ENCODE assay signal across 8 mouse cellular contexts in the genomic region with DNA sequence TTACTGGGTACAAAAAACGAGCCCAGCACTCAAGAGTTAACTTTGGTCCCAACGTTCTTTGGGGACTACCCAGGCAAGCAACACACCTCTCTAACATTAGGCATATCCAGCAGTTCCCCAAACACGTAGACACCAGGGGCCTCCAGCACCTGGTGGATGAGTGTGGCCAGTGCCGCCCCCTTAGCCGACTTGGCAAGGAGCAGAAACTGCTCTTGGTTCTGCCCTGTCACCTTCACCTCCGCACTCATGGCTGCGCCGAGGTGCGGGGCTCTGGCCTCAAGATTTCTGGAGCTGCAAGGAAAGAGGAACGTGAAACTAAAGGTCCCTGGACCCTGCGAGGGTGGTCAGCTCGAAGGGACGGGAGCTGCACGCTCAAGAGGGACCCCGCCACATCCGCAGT. TPM values are rescaled to one million over a fixed set of nuclear protein-coding genes. Genes with fewer than 3 reads are reported as not detected.
A peak's percentile ranks its signal among the peaks of the same experiment; 100 is the strongest.
DNase-seq lines count a peak whose midpoint lies in the region; ATAC-seq and TF ChIP-seq lines count a peak whose summit lies in the region.

No protein-coding gene starts in this region.

- peak overlapping the region; percentile 63 for H3K4me3 ChIP-seq in lung, embryonic 15.5 days
- peak overlapping the region; percentile 81 for H3K4me3 ChIP-seq in cortical plate, adult 2 months (ENCODE audit: insufficient read depth, low read length)
- H3K4me3 ChIP-seq in intestine, embryonic 16.5 days (ENCODE audit: low read length) = peak overlapping the region; percentile 81
- H3K4me3 ChIP-seq in midbrain, embryonic 16.5 days (ENCODE audit: low read depth, low read length) = peak overlapping the region; percentile 70

- no peaks in the 10 kb centered on the region for H3K27me3 ChIP-seq in lung, embryonic 15.5 days
- H3K27me3 ChIP-seq in intestine, embryonic 16.5 days (replicated peaks; ENCODE audit: control insufficient read depth, insufficient read depth, low read length) = no peaks in the 10 kb centered on the region
- H3K27me3 ChIP-seq in midbrain, embryonic 16.5 days (ENCODE audit: control insufficient read depth, insufficient read depth, low read depth, low read length) = no peaks in the 10 kb centered on the region

- peak overlapping the region; percentile 90 for H3K27ac ChIP-seq in lung, embryonic 15.5 days
- H3K27ac ChIP-seq in cortical plate, adult 2 months (ENCODE audit: insufficient read depth, low read length) = no peak overlapping the region
- H3K27ac ChIP-seq in intestine, embryonic 16.5 days (ENCODE audit: low read length) = peak overlapping the region; percentile 88
- peak overlapping the region; percentile 86 for H3K27ac ChIP-seq in midbrain, embryonic 16.5 days (ENCODE audit: low read length)

- H3K9me3 ChIP-seq in lung, embryonic 15.5 days = no peaks in the 10 kb centered on the region
- H3K9me3 ChIP-seq in intestine, embryonic 16.5 days (ENCODE audit: control insufficient read depth, low read length) = no peaks in the 10 kb centered on the region
- H3K9me3 ChIP-seq in midbrain, embryonic 16.5 days (replicated peaks; ENCODE audit: control insufficient read depth, low read length, poor library complexity, severe bottlenecking) = no peaks in the 10 kb centered on the region

- peaks cover 17% of the 10 kb centered on the region for H3K4me1 ChIP-seq in lung, embryonic 15.5 days
- peaks cover 4% of the 10 kb centered on the region for H3K4me1 ChIP-seq in cortical plate, adult 2 months (ENCODE audit: control insufficient read depth, insufficient read depth, low read length)
- H3K4me1 ChIP-seq in intestine, embryonic 16.5 days (ENCODE audit: control insufficient read depth, insufficient read depth, low read length) = peaks cover 16% of the 10 kb centered on the region
- H3K4me1 ChIP-seq in midbrain, embryonic 16.5 days (ENCODE audit: control insufficient read depth, insufficient read depth, low read length) = peaks cover 17% of the 10 kb centered on the region

- peak overlapping the region; percentile 80 for H3K9ac ChIP-seq in lung, embryonic 15.5 days
- H3K9ac ChIP-seq in intestine, embryonic 16.5 days (ENCODE audit: low read depth, low read length) = peak overlapping the region; percentile 90
- peak overlapping the region; percentile 83 for H3K9ac ChIP-seq in midbrain, embryonic 16.5 days (ENCODE audit: low read depth, low read length)

- no peak for DNase-seq in lung, postnatal 14 days
- DNase-seq in right cerebral cortex, postnatal 4 days = no peak
- no peak for DNase-seq in retina, postnatal 1 day
- DNase-seq in layer of hippocampus, adult 8-10 months (ENCODE audit: low spot score in 2 of 2) = no peak

- ATAC-seq in lung, embryonic 15.5 days (ENCODE audit: borderline replicate concordance, extremely low read depth, low FRiP score, low TSS enrichment) = 0 out of 2 replicates have a peak, but pooled peaks have one; percentile 13
- ATAC-seq in intestine, embryonic 16.5 days = peak; percentile 24
- peak; percentile 27 for ATAC-seq in midbrain, embryonic 16.5 days

- TF ChIP-seq CTCF in cortical plate, adult 2 months (IDR thresholded peaks at IDR 0.05; ENCODE audit: extremely low read depth, insufficient read depth, low read length) = no peak

- peaks cover 38% of the 10 kb centered on the region for H3K36me3 ChIP-seq in lung, embryonic 15.5 days
- peaks cover 19% of the 10 kb centered on the region for H3K36me3 ChIP-seq in intestine, embryonic 16.5 days (ENCODE audit: control insufficient read depth, insufficient read depth, low read length)
- H3K36me3 ChIP-seq in midbrain, embryonic 16.5 days (ENCODE audit: control insufficient read depth, insufficient read depth, low read length) = peaks cover 6% of the 10 kb centered on the region

- 20% methylated on average over 15 of the region's 16 CpGs for WGBS in lung, embryonic 15.5 days
- 25% methylated on average over 16 of the region's 16 CpGs for WGBS in intestine, embryonic 16.5 days
- WGBS in midbrain, embryonic 16.5 days = 41% methylated on average over 16 of the region's 16 CpGs

- peak overlapping the region; percentile 96 for H3K4me2 ChIP-seq in lung, embryonic 15.5 days
- peak overlapping the region; percentile 98 for H3K4me2 ChIP-seq in intestine, embryonic 16.5 days (ENCODE audit: low read depth, low read length)
- H3K4me2 ChIP-seq in midbrain, embryonic 16.5 days (ENCODE audit: low read length) = peak overlapping the region; percentile 98

- TF ChIP-seq POLR2A in cortical plate, adult 2 months (IDR thresholded peaks at IDR 0.05; ENCODE audit: extremely low read depth, insufficient read depth, low read length) = no peak

RNA-seq across cellular contexts. Expression of a gene that starts 0.7 kb away (rescaled TPM):
- polyA plus RNA-seq in lung, embryonic 15.5 days (2015; fragmentation: Nextera tagmentation; extraction: Ambion mirVana) = 142 and 151 TPM in 2 replicates
- 279 and 280 TPM in 2 replicates for polyA plus RNA-seq in cortical plate, adult 2 months (2012; rRNA removed)
- 170 and 176 TPM in 2 replicates for polyA plus RNA-seq in intestine, embryonic 16.5 days (2015; fragmentation: Nextera tagmentation; extraction: Ambion mirVana)
- 87.6 and 94.0 TPM in 2 replicates for polyA plus RNA-seq in midbrain, embryonic 16.5 days (2015; fragmentation: Nextera tagmentation; extraction: Ambion mirVana)
- total RNA-seq in layer of hippocampus, adult 8-10 months (2022) = 100 to 1,000 TPM; 129 to 152 (median 145) TPM

RNA-seq across cellular contexts. Expression of a gene that starts 31.9 kb away (rescaled TPM):
- polyA plus RNA-seq in lung, embryonic 15.5 days (2015; fragmentation: Nextera tagmentation; extraction: Ambion mirVana) = 0.74 and 0.96 TPM in 2 replicates
- 157 and 164 TPM in 2 replicates for polyA plus RNA-seq in cortical plate, adult 2 months (2012; rRNA removed)
- 1.9 and 2.0 TPM in 2 replicates for polyA plus RNA-seq in intestine, embryonic 16.5 days (2015; fragmentation: Nextera tagmentation; extraction: Ambion mirVana)
- polyA plus RNA-seq in midbrain, embryonic 16.5 days (2015; fragmentation: Nextera tagmentation; extraction: Ambion mirVana) = 69.1 and 87.1 TPM in 2 replicates
- total RNA-seq in layer of hippocampus, adult 8-10 months (2022) = 100 to 1,000 TPM; 115 to 179 (median 146) TPM

RNA-seq across cellular contexts. Expression of a gene that starts 33.5 kb away (rescaled TPM):
- 378 and 389 TPM in 2 replicates for polyA plus RNA-seq in lung, embryonic 15.5 days (2015; fragmentation: Nextera tagmentation; extraction: Ambion mirVana)
- 732 and 737 TPM in 2 replicates for polyA plus RNA-seq in cortical plate, adult 2 months (2012; rRNA removed)
- polyA plus RNA-seq in intestine, embryonic 16.5 days (2015; fragmentation: Nextera tagmentation; extraction: Ambion mirVana) = 296 and 299 TPM in 2 replicates
- polyA plus RNA-seq in midbrain, embryonic 16.5 days (2015; fragmentation: Nextera tagmentation; extraction: Ambion mirVana) = 543 and 556 TPM in 2 replicates
- 100 to 1,000 TPM; 564 to 596 (median 590) TPM for total RNA-seq in layer of hippocampus, adult 8-10 months (2022)

RNA-seq across cellular contexts. Expression of a gene that starts 44.3 kb away (rescaled TPM):
- polyA plus RNA-seq in lung, embryonic 15.5 days (2015; fragmentation: Nextera tagmentation; extraction: Ambion mirVana) = 21.3 and 24.4 TPM in 2 replicates
- polyA plus RNA-seq in cortical plate, adult 2 months (2012; rRNA removed) = 46.9 and 51.6 TPM in 2 replicates
- polyA plus RNA-seq in intestine, embryonic 16.5 days (2015; fragmentation: Nextera tagmentation; extraction: Ambion mirVana) = 8.9 and 10.3 TPM in 2 replicates
- polyA plus RNA-seq in midbrain, embryonic 16.5 days (2015; fragmentation: Nextera tagmentation; extraction: Ambion mirVana) = 11.2 and 14.2 TPM in 2 replicates
- total RNA-seq in layer of hippocampus, adult 8-10 months (2022) = 10 to 100 TPM; 44.6 to 54.5 (median 50.6) TPM

RNA-seq across cellular contexts. Expression of a gene that starts 44.7 kb away (rescaled TPM):
- 454 and 458 TPM in 2 replicates for polyA plus RNA-seq in lung, embryonic 15.5 days (2015; fragmentation: Nextera tagmentation; extraction: Ambion mirVana)
- 1,375 and 1,380 TPM in 2 replicates for polyA plus RNA-seq in cortical plate, adult 2 months (2012; rRNA removed)
- polyA plus RNA-seq in intestine, embryonic 16.5 days (2015; fragmentation: Nextera tagmentation; extraction: Ambion mirVana) = 87.8 and 173 TPM in 2 replicates
- polyA plus RNA-seq in midbrain, embryonic 16.5 days (2015; fragmentation: Nextera tagmentation; extraction: Ambion mirVana) = 700 and 743 TPM in 2 replicates
- total RNA-seq in layer of hippocampus, adult 8-10 months (2022) = 100 to 1,000 TPM; 881 to 936 (median 911) TPM

Comparison
In these comparisons a context has a peak if more than half of its experiments do, and no peak if none do; other contexts are left out.
1. RNA of a gene that starts 31.9 kb away (polyA plus RNA-seq): 157 to 164 TPM in cortical plate, adult 2 months and 69.1 to 87.1 TPM in midbrain, embryonic 16.5 days; 1.9 to 2.0 TPM in intestine, embryonic 16.5 days and 0.74 to 0.96 TPM in lung, embryonic 15.5 days; every median in the first group is over 10 times any median in the second.
2. Peak in every context shown above with its lines, with median percentiles within 50 percentile points of each other: ATAC-seq, H3K4me2 ChIP-seq, H3K4me3 ChIP-seq and H3K9ac ChIP-seq.